Mouse (Mus musculus) gastrocnemius, postnatal 14 days (tissue): ENCODE results near the gene Dbp. TPM values are rescaled to one million over a fixed set of nuclear protein-coding genes. Genes with fewer than 3 reads are reported as not detected.

Source experiments
- DNase-seq: peaks from one replicate; pipeline ENCODE4 v3.0.0; 2021; ENCODE audit warnings: mixed read lengths
- intact Hi-C: fragments of 180-260 bp; cut with DNase I; formaldehyde crosslinking; loops from one replicate; pipeline ENCODE4 v1.15.1; 2025; ENCODE audit warnings: low total_unique reads
- total RNA-seq, 2 experiments: library from RNA; stranded (reverse); gene quantifications; 2 replicates each; pipeline ENCODE4 v1.2.3; 2021

Gene Dbp
- total RNA-seq, 2 experiments from 2014 or later: 20.6 to 32.8 TPM

DNA sequence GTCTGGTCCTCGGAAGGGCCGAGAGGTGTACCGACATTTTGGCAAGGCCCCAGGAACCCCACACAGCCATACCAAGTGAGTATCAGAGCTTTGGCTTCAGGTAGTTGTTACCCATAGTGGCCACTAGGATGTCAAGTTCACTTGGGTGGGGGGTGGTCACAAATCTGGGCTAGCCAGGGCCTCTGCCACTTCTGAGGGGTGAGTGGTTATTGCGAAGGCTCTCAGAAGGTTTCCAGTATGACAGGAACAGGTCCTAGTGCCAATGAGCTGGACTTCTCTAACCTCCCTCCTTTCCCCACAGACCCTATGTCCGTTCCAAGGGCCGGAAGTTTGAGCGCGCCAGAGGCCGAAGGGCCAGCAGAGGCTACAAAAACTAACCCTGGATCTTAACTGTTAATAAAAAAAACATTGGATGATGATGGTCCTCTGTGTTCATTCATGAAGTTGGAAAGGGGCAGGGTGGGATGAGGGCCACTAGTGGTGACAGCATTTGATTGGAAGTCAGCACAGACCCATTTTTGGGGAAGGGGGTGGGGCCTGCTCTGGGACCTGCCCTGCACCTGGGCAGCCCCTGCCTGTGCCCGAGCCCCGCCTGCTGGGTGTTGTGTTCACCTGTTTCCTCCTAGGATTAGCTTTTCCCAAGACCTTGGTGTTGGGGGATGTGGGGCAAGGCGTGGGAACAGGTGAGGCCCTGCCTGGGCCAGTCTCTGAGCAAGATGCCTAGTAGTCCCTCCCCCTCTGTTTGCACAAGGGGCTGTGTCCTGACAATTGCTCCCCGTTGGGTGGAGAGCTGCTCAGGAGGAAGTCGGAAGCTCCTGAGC is 15.7 kb downstream of the Dbp start, which contains the start of gene Fam83e:
Gene Fam83e, plus strand, starts transcription at position 800 of the 821 bp plus-strand sequence.
- intact Hi-C loops: no loop called here
- no peak for DNase-seq

DNA sequence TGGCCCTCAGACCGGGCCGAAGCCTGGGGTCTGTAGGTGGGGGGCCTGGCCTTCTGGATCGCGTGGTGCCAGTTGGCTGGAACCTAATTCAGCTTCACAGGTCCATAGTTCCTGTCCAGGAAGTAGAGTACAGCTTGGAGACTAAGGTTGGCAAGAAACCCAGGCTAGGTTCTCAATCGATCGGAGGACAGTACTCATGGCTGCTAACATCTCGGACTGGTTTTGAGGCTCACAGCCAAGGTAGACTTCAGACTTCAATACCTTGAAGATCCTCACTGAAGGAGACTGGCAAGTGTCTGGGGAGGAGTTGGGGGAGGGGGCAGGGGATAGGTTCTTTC is 16.3 kb downstream of the Dbp start:
- intact Hi-C loops: no loop called here
- no peak for DNase-seq

DNA sequence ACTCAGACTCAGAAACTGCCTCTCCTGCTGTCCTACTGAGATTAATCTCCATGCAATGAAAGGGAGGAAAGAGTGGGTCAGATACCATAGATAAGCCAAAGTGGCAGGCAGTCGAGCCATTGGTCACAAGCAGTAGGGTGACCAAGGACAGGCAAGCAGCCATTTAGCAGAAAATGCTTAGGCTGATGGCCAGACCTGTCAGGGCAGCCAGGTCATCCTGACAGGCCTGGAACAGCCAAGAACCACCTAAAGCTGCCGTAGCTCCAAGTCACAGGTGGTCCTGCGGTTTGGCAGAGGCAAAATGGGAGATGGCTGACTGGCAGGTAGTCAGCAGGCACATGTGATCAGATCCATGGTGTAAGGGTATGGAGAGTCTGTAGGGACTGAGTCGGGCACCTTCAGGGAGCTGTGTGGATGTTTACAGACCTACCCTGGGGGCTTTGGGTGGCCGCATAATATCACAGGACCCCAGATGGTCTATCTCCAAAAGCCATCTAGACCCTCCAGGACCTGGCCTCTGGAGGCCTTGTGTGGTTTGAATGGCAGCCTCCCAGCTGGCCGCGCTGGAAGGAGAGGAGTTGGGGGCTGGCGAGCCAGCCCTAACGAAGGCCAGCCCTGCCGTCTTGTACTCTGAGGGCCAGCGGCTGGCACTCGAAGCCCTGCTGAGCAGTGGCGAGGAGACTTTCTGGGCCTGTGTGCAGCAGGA is 16.9 kb downstream of the Dbp start:
- DNase-seq: no peak
- intact Hi-C loops: no loop called here

DNA sequence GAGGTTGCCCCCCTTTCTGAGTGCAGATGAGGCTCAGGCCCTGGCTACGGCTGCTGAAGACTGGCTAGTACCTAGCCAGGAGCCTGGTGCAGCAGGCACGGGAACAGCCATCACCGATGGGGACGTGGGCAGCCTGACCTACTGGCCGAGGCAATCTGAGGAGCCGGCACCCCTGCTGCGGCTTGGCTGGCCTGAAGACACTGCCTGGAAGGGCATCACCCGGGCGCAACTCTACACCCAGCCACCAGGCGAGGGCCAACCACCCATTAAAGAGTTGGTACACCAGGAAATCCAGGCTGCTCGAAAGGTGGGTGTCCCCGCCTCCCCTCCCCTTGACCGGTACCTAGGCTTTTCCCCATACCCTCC is 17.4 kb downstream of the Dbp start:
- DNase-seq: no peak
- intact Hi-C loops: no loop called here

DNA sequence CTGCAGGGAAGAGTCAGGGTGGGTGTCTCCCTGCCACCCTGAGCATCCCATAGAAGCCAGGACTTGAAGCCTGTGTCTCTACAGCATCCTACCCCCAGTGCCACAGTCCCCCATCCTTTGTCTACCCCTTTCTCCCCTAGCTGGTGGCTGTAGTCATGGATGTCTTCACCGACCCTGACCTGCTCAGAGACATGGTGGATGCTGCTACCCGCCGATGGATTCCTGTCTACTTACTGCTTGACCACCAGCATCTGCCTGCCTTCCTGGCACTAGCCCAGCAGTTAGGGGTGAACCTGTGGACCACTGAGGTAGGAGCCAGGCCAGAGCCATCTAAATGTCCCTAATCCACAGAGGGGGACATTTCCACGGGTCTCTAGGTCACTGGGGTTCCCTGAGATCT is 18.4 kb downstream of the Dbp start:
- intact Hi-C loops: no loop called here

DNA sequence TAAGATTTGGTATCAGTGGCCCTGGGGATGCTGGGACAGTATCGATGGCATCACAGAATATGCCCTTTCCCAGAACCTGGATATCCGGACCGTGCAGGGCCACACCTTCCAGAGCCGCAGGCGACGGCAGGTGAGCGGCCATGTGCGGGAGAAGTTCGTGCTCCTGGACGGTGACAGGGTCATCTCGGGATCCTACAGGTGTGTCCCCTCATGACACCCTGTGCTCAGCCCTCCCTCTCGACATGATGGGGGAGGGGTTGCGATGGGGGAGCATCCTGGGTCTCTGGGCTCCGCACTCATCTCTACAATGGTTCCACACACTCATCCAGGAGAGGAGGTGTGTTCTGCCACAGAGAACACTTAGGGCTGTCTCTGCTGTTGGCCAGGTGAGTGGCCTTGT is 18.9 kb downstream of the Dbp start:
- intact Hi-C loops: no loop called here
- no peak for DNase-seq

More for the DNA sequence above, 18.4 kb downstream of the Dbp start:
- DNase-seq: no peak

DNA sequence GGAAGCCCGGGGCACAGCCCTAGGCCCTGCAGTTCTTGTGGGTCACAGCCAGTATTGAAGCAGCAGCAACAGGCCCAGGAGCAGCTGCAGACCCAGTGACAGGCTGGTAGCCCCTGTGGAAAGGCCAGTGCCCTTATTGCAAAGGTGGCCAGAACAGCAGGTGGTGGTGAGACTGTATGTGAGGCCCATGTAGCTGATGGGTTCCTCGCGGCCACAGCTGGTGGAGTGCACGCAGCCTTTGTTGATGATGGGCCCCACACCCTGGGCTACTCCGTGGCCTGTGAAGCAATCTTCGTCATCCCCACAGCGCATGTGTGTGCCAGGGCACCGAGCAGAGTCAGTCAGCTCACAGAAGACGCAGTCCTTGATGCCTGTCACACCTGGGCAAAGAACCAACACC is 20.3 kb downstream of the Dbp start:
- intact Hi-C loops: no loop called here
- no peak for DNase-seq

DNA sequence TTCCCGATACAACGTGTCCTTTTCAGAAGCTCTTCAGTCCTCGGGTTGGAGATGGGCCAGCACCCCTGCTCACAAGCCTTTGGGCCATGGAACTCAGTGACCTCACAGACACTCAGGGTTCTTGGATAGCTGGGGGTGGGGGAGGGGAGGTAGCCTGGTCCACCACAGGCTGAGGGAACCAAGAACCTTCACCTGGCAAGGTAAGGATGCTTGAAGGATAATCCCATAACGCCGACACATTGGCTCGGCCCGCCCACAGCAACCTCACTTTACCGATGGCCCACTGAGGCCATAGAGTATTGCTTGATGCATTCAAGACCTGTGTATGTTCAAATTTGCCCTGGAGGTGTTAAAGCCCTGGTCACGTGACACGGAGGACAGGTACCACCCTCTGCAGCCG is 20.8 kb downstream of the Dbp start, which contains the start of gene Spaca4:
Gene Spaca4, minus strand, starts transcription at position 101 of the 400 bp plus-strand sequence.
- intact Hi-C loops: no loop called here
- no peak for DNase-seq

DNA sequence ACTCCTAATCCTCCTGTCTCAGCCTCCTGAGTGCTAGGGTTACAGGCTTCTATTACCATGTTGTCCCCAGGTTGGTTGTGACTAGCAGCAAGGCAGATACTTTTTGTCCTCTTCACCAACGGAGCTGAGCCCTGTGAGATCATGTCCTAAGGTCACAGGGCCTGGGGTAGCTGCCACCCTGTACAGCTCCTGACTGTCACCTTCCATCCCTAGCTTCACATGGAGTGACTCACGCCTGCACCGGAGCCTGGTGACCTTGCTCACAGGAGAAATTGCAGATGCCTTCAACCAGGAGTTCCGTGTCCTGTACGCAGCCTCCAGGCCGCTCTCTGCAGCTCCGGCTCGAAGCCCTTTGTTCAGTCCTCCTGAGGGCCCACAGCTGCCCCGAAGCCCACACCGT is 21.5 kb downstream of the Dbp start:
- intact Hi-C loops: no loop called here
- DNase-seq: no peak

DNA sequence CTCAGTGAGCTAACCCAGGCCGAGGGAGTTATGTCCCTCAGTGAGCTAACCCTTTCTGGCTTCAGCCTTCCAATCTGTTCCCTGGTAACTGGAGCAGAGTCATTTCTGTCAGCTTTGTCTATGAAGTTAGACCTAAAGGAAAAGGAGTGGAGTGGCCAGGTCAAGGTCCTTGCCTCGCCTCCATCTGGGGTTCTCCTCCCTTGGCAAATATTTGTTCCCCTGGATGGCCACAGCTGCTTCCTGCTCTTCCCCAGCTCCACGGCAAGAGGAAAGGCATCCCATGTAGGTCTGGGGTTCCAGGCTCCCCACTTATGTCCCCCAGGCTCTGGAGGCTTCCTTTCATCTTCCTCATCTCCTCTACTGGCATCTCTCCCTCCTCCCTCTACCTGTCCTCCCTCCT is 22.7 kb downstream of the Dbp start:
- intact Hi-C loops: no loop called here
- no peak for DNase-seq

DNA sequence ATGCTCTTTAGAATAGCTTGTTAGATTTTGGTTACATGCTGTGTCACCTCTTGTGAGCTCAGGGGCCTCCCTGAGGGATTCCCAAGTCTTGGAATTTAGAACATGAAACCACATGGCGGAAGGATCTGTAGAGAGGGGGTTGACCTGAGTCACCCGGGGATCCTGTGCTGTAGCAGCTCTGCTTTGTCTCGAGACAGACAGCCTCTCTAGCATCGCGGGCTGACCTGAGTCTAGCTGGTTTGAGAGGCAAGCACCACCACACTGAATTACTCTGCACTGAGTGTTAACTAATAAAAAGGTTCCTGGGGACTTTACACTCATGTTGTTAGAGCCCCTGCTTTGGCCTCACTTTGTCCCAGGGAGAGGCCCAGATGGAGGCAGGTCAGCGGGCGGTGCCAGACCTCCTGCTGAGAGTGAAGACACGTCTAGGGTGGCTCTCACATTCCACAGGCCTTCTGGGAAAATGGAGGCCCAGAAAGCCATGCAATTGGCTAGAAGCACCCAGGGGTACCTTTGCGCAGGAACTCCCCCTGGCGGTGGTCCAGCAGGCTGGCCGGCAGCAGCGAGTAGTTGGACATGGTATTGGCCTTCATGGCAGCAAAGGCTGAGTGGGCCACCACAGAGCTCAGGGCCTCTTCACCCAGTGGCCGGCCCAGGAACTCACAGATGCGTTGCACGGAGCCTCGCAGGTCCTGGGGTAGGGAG is 26.0 kb downstream of the Dbp start:
- DNase-seq: no peak
- intact Hi-C loops: no loop called here

DNA sequence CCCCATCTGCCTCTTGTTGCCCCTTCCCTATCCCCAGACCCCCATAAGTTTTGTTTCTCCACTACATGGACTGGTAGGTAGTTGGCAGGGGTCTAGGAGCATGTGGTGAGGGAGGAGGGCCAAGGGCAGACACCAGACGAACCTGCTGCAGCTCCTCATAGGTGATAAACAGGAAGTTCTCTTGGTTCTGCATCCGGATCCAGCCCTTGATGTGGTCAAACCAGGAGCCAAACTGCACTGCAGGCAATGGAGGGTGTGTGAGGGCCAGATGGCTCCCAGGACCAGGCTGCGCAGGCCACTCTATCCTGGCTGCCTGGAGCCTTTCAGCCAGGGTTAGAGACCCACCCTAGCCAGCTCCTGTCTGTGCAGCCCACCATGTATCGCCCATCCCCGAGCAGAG is 28.6 kb downstream of the Dbp start:
- intact Hi-C loops: no loop called here

DNA sequence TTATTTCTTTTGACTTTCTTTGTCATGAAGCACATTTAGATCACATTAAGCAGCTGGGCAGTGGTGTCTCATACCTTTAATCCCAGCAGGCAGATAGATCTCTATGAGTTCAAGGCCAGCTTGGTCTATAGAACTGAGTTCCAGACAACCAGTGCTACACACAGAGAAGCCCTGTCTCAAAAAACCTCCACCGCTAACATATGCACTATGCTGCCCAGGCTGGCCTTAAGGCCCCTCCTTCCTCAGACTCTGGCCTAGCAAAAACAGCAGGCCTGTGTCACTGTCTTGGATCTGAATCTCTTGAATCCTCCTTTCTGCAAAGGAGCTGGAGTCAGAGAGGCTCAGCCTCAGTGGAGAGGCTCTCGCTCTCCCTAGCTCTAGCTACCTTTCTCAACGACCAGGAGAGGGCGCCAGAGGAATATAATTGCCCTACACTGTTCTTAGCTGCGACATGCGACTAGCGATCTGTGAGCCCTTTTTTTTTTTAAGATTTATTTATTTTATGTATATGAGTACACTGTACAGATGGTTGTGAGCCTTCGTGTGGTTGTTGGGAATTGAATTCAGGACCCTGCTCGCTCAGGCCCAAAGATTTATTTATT is 34.4 kb downstream of the Dbp start:
- peak; percentile 75 for DNase-seq

More for the DNA sequence above, 28.6 kb downstream of the Dbp start:
- no peak for DNase-seq

DNA sequence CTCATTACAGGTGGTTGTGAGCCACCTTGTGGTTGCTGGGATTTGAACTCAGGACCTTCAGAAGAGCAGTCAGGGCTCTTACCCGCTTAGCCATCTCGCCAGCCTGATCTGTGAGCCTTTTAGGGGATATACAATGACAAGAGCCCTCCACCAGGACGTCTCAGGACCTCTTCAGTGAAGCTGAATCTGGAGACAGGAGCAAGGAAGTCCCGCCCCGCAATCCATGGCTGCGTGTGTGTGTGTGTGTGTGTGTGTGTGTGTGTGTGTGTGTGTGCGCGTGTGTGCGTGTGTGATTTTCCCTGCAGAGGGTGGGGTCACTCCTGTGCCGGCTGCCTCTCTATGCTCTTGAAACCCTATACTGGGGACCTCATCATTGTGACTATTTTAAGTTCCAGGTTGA is 34.9 kb downstream of the Dbp start:
- DNase-seq: no peak
- intact Hi-C loops: loop anchor here (2.0 kb wide), 1 partner anchor 61 kb away; no protein-coding TSS in a partner anchor

More for the DNA sequence above, 34.4 kb downstream of the Dbp start:
- intact Hi-C loops: loop anchor here (2.0 kb wide), 1 partner anchor 62 kb away; no protein-coding TSS in a partner anchor

DNA sequence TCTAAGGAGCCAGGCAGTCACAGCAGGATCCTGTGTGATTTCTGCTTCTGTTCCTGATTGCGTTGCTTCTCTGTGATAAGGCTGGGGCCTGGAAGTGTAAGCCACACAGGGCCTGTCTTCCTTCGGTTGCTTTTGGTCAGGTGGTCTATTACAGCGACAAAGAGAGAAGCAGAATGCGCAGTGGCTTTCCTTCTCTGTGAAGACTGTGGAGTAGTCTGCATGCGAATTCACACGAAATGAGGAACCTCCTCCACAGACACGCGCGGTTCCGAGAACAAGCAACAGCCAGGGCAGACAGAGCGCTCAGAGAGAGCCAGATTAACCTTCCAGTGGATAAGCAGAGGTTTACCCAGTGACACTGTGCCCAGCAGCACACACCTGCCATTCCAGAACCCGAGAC is 36.4 kb downstream of the Dbp start:
- intact Hi-C loops: no loop called here
- DNase-seq: no peak

DNA sequence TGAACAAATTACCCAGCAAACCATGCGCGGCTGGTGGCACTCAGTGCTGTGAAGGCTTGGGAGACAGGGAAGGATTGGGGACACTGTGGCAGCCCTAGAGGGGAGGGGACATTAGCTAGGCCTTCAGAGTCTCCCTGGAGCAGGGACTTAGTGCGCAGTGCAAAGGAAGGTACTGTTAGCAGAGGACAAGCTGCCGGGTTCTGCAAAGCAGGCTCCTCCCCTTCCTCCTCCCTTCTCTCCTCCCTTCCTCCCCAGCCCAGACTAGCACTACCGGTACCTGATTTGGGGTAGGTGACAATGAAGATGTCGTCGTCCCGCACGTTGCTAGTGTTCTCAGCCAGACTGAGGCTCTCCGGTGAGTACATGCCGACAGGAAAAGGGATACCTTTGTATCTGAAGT is 36.9 kb downstream of the Dbp start:
- intact Hi-C loops: no loop called here
- DNase-seq: no peak

DNA sequence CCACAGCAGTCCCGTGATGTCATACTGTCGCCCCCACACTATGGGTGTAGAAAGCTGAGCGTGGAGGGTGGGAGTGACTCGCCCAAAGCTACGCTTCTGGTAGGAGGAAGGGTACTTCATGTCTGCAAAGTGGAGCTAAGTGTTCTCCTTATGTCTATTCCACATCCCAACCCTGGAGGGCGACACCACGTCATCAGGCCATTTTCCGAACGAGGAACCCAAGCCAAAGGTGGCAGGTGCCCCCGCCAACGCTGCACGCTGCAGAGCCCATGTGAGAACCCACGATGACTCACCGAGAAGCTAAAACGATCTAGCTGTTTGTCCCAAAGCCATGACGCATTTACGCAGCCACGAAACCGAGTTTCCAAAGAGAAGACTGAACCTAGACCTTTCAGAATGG is 37.5 kb downstream of the Dbp start:
- DNase-seq: no peak
- intact Hi-C loops: no loop called here

DNA sequence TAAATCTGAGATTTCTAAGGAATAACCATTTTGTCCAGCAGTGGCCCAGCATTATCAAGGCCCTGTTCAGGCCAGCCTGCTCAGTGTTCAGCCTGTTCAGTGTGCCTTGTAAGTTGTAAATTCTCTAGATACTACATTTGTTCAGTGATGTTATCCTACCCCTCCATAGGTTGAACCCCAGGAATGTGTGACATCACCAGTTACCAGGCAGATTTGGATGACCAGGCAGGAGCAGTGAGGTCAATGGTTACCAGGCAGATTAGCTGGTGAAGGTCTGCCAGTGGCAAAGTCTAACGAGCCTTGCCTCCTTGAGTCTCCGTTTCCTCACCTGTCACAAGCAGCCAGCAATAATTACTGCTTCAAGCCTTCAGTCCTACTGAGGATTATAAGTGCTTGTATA is 39.5 kb downstream of the Dbp start:
- DNase-seq: peak; percentile 72
- intact Hi-C loops: loop anchor here (2.0 kb wide), 1 partner anchor 50 kb away; no protein-coding TSS in a partner anchor

DNA sequence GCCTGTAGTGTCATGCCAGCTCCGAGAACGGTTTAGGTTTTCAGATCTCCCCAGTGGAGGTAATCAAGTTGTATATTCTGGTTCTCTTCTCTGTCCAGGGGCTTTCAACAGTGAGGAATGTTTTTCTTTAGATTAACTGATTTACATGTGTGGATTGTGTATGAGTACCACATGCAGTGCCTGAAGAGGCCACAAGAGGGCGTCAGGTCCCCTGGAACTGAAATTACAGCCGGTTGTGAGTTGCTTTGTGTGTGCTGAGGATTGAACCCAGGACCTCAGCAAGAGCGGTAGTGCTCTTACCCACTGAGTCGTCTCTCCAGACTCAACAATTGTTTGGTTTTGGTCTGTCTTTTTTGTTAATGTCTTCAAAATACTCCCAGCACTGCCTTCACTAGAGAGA is 41.6 kb downstream of the Dbp start:
- DNase-seq: no peak
- intact Hi-C loops: no loop called here

DNA sequence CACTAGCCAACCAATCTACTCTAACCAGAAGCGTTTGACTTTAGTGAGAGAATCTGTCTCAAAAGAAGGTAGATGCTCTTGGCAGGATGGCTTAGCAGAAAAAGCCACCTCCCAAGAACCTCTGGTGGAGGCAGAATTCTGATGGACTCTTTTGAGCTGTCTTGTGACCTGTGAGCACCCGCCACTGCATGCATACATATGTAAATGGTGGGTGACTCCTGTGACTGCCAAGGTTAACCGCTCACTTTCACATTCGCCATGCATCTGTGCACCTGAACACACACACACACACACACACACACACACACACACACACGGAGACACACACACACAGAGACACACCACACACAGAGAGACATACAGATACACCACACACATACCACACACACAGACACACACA is 42.6 kb downstream of the Dbp start:
- no peak for DNase-seq
- intact Hi-C loops: no loop called here
